Mouse (Mus musculus): ENCODE measurements around the gene Slc23a4.
A peak's percentile ranks its signal among the peaks of the same experiment; 100 is the strongest.

Gene Slc23a4

DNA sequence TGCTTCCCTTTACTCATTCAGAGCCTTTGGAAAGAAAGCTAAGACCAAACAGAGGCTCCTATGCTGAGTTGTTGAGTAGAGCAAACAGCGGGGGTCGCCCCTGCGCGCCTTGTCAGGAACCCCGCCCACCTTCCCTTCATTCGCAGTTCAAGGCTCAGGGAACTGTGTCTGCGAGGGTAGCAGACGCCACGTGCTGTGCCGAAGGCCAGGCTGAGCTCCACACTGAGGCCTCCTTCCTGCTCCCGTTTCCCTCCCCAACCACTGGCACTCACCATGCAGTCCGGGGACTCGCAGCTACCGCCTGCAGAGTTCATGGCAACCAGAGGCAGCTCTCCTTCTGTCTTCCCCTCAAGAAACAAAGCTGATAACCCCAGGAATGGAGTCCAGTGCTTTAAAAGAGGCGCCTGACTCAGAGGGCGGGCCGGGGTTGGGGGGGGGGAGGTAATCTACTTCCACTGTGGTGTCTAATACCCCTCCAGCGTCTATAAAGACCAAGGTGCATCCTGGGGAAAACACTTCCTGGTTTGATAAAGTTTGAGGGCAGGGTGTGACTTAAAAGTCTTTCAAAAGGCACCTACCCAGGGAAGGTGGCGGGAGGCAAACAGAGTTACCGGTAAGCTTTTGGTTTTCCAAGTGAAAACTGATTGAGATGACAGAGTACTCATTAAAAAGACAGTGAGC lies at the start of gene Slc23a4:
Gene Slc23a4, minus strand, starts transcription at position 324 of the 681 bp plus-strand sequence.
- DNase-seq: peak; percentile 52 to 65

DNA sequence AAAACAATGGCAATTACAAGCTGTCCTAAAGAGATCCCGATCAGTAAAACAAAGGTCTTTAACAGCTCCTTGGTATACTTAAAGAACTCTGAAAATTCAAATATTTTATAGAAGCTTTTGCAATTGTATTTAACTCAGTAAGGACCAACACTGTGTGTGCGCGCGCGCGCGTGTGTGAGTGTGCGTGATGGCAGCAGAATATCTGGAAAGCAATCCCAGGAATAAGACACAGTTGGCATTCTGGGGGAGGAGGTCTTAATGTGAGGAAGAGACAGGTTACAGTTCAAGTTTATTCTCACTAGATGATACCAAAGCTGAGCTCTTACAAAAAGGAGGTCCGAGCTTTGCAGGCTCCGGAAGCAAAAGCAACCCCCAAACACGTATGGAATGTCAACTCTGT lies 45.1 kb upstream of the Slc23a4 start:
- DNase-seq: no peak

DNA sequence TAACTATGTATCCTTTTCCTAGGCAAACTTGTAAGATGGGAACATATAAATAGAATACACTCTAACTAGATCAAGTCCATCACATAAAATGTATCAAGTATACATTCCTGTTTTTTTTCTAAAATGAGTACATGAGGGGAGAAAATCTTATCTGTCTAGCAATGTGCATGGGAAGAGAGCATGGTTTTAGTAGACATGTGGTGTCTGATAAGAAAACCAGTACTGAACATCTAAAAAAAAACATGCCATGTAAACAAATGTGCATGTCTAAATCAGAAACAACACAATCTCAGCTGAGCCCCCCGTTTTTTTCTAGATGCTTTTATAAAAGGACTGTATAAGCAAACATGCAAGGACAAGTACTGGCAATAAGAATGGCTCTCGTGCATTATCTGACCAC lies 44.5 kb upstream of the Slc23a4 start:
- no peak for DNase-seq

DNA sequence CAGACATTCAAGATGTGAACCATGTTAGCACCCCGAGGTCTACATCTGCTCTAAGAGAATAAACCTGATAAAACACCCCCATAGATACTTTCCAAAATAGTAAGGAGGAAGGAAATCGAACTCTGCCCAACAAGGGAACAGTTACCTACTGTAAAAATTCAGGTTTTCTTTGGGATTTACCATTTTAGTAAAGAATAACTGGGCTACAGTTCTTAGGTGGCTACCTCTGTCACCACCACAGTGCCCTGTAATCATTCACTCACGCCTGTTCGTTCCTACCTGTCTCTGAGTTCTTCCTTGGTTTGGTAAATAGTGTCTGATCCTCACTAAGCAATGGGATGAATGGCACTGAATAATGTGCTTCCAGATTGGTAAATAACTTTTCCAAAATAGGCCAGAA lies 42.6 kb upstream of the Slc23a4 start:
- no peak for DNase-seq

DNA sequence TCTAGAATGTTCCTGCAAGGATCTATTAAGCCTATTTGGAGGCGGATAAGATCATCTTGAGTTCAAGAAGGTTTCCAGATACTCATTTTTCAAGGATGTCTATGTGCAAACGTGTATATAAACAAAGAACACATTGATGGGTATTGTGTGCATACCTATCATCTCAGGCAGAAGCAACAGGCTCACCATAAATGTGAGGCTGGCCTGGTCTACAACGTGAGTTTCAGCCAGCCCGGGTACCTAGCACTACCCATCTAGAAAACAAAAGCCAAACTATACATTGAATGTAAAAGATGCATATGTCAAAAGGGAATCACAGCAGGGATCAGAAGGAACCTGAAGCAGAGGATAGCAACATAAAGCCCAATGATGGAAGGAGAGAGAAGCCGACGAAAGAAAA lies 42.0 kb upstream of the Slc23a4 start:
- DNase-seq: no peak

DNA sequence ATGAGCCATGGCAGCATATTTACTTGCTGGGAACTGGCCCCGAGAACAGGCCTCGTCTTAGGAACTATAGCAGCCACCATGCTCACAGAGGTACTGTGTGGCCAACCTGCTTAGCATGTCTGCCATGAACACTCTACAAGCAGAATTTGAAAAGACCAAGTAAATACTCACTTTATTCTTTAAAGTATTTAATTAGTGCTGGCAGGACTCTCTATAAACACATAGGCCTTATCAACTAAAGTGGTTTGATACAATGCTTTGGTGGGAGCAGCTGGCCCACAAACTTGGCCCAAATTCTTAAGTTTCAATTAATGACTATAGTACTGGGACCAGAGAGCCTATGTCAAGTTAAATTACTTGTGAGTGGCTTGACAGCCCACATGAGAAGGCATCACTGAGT lies 39.8 kb upstream of the Slc23a4 start:
- DNase-seq: no peak

DNA sequence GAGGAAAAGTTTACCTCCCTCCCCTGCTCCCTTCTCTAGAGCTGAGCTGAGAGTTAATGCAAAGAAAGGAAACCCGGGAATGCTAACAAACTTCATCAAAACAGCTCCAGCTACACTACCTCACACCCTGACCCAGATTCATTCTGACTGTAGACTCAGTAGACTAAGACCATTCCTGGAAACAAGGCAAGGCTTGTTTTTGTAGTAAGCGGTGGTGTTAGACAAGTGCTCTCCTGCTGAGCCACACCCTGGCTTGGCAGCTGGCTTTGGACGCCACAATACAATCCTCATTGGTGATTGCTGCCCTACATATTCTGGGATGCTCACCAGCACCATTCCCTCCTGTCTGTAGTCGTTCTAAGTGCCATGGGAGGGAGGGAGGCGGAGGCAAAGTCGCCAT lies 39.1 kb upstream of the Slc23a4 start:
- no peak for DNase-seq

DNA sequence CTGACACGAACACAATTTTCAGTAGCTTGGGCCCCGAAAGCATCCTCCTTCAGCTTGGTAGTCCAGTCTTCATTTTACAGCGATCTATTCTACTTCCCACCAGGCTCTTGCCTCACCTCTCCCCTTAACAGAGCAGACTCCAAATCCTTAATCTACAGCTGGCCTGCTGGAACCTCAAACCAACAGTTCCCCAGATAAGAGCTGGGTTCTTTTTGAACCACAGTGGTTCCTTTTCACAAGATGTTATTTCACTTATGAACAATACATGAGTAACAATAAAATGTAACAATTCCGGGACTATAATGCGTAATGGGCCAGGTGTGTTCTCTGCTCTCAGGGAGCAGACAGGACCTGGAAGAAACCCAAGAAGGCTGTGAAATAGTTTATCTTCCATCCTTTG lies 28.4 kb upstream of the Slc23a4 start:
- DNase-seq: no peak

DNA sequence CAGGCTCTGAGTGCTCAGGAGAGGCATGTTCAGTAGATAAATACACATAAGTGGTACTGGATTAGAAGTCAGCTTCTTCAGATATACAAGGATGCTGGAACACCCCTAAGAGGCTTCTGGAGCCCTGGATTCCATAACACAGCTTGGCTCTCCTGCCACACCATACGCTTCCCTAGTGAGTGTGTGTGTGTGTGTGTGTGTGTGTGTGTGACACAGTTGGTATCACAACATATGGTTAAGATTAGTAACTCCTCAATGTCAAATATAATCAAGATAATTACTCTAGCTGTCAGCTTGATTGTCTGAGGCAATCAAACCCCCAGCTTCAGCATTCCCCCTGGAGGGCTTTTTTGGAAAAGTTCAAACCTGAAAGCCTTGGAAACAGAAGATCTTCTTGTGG lies 23.7 kb upstream of the Slc23a4 start:
- no peak for DNase-seq

DNA sequence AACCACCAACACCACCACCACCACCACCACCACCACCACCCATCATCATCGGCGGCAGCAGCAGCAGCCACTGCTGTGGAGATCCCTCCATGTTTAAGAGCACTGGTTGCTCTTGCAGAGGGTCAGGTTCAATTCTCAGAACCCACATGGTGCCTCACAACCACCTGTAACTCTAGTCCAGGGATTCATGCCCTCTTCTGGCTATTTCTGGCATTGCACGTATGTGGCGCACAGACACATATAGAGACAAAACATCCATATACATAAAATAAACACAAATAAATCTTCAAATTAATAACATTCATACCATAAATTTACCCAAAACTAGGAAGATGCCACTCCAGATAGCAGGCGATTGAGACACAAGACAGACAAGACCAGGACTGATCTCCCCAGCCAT lies 22.5 kb upstream of the Slc23a4 start:
- no peak for DNase-seq

DNA sequence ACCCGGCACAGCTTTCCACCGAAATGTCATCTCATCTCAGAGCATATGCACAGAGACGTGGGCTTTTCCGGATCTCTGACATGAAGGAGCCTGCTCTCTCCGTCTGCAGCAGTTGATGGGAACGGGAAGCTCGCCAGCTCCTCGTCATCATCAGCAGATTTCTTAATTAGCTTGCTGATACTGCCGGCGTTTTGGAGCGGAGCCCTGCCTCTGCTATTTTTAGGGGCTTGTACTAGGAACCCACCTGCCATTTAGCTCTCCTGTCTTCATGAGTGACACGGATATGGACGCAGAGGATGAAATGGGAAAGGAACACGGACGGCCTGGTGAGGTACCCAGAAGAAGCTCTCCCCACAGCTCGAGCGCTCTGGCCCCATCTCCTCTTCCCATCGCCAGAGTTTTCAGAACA lies 14.1 kb upstream of the Slc23a4 start:
- no peak for DNase-seq

DNA sequence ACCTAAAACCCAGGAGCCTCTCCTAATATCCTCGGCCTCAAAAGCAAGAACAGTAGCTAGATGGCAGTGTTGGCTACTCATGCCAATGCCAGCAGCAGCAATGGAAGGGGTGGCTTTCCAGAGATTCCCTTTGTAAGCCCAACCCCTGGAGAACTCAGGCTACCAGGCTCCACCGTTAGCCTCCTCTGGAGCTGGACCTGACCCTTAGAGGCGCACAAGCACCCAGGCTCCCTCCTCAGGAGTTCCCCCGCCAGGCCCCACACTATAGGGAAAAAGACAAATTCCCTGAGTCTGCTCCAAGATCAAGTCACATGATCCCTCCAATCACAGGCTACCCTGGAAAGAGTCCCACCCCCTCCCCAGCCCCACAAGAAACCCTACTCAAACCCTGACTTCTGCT lies 10.9 kb upstream of the Slc23a4 start:
- DNase-seq: no peak

DNA sequence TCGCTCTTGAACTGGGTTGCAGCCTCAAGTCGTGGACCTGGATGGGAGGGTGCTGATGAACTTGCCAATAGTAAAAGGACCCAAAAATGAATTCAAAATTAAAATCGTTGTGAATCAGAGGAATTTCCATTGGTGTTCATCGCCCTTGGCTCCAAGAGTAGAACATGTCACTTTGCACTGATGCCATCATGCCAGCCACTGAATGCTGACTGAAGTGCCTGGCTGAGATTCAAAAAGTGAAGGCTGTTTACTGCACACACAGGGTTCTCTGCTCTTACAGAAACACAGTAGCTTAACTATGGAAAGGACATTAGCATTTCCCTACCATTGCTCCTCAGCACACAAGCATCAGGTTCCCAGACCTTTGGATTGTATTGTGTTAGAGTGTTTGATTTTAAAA lies 8.3 kb upstream of the Slc23a4 start:
- DNase-seq: no peak

DNA sequence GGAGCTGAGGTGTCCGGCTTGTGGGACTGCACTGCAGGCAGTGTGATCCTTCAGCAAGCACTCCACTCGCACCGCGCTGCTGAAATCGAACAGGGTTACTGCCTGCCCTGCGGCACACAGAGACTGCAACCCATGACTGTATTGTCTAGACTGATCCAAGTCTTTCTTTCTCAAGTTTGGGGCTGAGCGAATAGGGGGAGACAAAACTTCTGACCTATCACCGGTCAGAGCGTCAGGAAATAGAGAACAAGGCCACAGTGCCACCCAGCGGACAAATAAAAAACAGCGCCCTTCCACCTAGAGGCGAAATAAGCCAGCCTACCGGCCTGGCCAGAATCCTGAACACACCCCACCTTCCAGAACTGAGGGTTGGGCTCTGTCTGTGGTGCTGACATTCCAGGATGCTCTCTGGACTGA lies 7.1 kb upstream of the Slc23a4 start:
- peak; percentile 82 to 86 for DNase-seq

DNA sequence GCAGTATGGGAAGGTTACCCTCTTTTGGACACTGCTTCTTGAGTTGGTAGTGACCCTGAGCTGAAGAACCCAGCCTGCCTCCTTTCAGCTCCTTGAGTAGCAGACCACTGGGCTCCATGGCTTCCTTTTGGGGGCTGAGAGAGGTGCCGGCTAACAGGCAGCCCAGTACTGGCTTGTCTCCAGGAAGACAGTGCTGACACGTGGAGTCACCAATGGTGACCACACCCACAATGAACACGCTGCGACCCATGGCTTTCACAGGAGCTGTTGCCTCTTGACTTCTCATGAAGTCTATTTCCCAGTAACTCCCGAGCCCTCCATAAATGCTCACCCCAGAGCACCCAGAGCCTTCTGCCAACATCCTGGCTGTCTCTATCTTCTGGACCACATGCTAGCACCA lies 6.5 kb upstream of the Slc23a4 start:
- DNase-seq: peak in 1 of 2 experiments; percentile 44

DNA sequence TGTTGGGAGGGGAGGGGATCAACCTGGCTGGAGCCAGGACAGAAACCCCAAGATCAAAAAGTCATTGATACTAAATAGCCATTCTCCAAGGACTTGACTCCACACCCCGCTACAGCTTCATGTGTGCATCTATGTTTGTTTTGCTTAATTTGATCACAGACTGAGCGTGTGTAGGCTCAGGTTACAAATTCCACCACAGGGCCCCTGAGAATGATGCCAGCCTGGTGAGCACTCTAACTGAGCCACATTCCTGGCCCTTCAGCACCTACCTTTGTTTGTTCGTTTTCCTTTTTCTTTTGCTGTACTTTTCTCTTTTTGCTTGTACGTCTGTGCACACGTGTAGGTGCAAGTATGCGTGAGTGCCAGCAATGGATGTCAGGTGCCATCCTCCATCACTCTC lies 1.1 kb upstream of the Slc23a4 start:
- DNase-seq: no peak

DNA sequence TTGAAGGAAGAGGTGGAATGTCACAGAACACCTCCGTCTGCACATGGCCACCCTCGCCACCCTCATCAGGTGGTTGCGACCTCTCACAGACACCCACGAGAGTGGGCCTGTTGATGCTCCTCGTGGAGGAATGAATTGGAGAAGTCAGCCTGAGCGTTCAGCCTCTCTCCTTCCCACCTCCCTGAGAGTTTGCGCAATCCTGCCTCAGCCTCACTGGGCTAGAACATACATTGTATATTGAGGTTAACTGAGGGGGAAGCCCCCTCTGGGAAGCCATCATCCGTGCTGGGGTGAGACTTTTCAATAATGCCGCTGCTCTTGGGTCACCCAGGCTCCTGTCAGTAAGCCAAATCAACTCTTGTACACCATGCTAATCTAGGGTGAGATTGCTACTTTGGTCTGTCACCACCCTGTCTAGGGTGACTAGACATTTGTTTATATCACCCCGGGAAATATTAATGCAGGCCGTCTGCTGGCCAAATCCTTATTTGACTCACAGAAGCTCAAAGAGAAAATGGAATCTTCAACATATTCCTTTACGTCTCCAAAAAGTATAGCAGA lies 1.0 kb downstream of the Slc23a4 start:
- DNase-seq: no peak

DNA sequence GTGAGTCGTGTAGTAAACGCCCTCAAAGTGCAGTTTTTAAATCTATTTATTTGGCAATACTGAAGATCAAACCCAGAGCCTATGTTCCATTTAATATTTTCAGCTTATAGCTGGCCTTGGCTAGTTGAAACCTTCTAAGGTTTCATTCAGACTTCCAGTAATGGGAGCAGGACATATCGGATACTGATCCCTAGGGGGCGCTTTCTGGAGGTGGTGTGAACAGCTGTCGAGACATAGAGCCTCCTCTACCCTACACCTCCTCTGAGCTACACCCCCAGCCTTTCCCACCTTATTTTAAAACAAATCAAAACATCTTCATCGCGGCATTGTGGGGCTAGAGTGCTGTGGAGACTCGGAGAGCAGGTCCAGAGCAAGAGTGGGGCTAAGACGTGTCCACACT lies 7.5 kb downstream of the Slc23a4 start:
- DNase-seq: no peak

DNA sequence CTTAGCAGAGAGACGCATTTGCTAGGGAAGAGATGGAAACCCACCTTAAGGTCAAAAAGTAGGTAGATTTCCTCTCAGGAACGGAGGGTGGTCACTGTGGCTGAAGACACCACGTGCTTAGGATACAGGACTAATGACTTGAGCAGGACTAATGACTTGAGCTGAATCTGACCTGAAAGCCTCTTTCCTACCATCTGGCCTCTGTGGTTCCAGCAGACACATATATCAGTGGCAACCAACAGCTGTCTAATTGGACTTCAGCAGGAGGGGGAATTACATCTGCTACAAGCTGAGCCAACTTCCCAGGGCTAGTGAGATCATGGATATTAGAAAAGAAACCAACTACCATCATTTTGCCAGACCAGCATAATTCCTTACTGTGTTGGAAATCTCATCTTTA lies 8.9 kb downstream of the Slc23a4 start:
- DNase-seq: no peak

DNA sequence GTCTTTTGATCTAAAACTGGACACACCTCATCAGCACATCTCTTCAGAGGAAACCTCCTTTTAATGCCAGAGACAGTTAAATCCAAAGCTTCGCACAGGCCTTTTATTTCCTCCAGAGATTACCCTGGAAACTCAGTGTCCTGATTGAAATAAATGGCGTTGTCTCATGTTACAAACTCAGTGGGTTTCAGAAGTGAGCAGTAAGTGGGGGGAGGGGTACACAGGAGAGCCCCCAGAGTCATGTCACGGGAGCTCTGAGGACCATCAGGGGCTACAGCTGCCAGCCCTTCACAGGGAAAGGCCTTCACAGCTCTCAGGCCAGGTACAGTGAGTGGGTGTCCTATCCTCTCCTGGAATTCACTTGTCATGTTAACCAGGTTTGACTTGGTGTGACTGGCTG lies 17.0 kb downstream of the Slc23a4 start:
- DNase-seq: no peak

DNA sequence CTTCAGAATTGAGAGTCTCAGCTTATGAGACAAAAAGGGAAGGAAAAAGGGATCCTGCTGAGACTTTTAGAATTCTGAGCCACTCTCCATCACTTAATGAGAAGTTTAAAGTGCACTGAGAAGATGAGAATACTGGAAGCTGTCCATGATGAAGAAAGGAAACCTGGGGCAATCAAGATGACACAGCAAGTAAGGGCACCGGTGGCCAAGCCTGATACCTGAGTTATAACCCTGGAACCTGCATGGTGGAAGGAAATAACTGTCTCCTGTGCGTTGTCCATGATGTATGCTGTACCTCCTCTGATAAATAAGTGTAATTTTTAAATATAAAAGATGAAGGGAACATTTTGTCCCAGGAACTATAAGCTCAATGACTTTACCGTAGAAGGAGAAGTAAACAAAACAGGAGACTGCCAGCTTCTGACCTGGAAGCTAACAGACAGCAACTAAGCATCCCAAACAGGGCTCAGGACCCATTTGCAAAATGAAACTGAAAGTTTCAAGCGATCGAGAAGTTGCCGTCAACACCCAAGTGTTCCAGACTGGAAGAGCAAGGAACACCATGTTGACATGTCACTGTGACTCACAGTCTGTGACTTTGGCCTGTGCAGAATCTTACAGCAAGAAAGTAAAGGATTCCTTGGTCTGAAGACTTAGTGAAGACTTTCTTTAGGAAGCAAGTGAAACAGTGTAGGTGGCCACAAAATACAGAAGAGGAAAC lies 22.2 kb downstream of the Slc23a4 start:
- DNase-seq: no peak

DNA sequence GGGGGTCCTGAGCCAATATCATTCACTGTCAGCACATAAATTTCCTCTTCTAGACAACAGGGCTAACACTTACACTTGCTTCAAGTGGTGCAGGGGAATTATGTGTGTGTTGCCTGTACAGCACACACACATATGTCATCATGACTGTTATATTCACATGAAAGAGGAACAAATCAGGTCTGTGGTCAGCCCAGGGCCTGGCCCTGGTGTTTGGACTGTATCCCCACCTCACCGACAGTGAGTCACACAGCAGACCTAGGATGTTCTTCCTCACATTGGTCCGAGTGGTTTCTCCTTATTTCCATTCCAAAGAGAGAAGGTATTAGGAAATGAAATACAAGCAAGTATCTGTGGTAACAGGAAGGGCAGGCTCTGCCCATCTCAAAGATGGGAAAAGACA lies 23.7 kb downstream of the Slc23a4 start:
- no peak for DNase-seq

DNA sequence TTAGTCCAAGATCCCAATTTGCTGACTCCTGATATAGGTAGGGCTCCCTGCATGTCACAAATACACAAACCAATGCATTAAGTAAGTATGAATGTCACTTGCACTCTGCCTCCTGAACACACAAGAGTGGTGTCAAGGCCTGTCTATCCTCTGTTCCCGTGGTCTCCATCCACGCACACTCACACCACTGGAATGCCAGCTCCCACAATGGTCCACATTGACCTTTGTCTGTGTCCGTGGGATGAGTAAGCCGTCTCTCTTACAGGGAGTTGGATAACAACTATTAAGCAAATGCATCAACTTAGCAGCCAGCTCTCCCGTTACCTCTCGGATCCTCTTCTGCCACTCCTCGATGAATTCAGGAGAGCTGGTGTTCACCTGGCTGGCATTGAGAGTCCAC lies 29.1 kb downstream of the Slc23a4 start:
- no peak for DNase-seq

DNA sequence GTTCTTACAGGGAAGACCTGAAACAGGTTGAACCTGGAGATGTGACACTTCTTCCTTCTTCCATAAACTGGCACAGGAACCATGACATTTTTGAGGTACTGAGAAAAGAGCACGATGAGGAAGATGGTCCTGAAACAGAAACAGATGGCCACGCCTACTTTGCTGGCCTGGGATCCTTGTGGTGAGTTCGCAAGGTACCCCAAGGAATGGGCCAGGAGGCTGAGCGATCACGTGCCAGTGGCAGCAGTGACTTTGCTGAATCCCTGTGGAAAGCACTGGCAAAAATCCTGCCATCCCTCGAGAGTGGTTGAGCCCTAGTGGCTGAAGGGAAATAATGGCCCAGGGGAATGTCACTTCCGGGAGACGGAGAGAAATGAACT lies 32.4 kb downstream of the Slc23a4 start:
- no peak for DNase-seq
